Mouse (Mus musculus) layer of hippocampus, adult 18-20 months (tissue): ENCODE measurements around the gene Ubald2. TPM values are rescaled to one million over a fixed set of nuclear protein-coding genes. Genes with fewer than 3 reads are reported as not detected.

Experiments
- DNase-seq, 2 experiments: peaks; one replicate each; pipeline ENCODE4 v3.0.0; 2022; ENCODE audit warnings: low spot score in 2 of 2
- total RNA-seq, 2 experiments: library from RNA; stranded (reverse); gene quantifications; 2 replicates each; pipeline ENCODE4 v1.2.3; 2021

The Ubald2 gene
- total RNA-seq, 2 experiments from 2014 or later, result 33.3 to 40.5 TPM

DNA sequence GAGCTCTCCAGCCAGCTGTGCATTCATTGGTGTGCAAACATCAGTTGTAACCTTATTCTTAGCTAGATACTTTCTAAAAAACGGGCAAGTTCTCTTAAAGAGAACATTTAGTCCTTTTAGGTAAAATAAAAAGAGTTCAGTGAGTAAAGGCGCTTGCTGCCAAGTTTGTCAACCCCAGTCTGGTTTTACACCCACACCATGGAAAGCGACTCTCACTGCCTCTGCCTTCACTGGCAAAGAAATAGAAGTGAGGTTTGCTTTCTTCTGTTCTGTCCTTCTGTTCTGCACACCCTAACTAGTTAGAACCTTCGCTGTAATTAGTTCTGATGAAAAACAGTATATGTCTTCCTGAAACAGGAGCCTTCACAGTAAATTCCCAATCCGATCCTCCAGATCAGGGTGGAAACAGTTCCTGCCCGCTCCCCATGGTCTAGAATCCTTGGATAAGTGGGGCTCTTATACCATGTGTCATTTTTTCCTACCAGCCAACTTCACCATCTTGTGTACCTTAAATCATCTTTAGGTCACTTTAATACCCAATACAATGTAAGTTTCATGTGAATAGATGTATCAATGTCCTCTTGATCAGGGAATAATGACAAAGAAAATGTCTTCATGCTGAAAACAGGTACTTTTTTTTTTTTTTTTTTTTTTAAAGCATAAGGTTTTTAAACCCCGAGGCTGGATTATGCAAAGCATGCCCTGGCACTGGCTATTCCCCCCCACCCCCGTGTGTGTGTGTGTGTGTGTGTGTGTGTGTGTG is 1.1 kb upstream of the Ubald2 start:
- DNase-seq, result peak; percentile 66 to 79

DNA sequence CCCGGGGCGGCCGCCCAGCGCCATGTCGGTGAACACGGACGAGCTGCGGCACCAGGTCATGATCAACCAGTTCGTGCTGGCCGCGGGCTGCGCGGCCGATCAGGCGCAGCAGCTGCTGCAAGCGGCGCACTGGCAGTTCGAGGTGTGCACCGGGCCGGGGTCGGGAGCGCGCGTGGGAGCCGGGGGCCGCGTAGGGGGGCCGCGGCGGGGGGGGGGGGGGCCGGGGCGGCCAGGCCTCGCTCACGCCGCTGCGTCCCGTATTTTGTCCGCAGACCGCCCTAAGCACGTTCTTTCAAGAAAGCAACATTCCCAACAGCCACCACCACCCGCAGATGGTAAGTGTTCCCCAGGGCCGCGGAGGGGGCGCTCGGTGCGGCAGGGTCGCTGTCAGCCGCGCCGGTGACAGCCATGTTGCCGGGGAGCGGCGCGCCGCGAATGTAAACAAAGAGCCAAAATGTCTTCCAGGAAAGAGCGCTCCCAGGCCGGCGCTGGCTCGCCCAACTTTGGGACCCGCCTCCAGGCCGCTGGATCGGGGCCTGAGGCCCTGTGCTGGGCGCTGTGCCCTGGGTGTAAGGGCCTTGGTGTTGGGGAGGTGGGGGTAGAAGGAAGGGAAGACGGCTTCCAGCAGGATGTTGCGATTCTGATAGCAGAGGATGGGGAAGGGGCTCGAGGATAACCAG is 533 bp downstream of the Ubald2 start:
- peak in 1 of 2 experiments; percentile 64 for DNase-seq

DNA sequence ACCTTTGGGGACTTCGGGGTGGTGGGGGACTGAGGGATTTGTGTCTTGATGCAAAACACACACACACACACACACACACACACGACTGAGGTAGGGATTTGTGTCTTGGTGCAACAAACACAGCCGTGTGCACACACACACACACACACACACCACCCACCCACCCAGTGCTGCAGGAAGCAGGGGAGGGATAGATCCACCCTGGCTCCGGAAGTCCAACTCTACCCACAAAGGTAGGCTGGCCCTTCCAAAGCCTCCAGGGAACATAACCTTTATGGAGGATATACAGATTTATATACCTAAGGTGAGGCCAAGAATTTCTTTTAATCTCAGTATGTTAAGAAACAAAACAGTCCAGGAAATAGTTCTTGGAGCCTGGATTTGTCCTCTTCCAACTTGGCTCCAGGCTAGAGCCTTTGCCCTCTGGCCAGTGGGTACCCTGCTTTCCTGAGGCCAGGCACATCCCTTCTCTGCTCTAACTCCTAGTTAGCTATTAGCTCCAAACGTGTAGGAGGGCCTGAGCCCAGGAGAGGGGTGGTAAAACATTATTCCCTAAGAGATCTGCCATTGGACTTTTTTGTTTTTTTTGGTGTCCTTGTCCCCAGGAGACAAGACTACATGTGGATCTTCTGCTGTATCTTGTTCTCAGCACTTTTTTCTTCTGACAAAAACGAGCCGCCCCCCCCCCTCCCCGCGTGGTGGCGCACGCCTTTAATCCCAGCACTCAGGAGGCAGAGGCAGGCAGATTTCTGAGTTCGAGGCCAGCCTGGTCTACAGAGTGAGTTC is 1.3 kb downstream of the Ubald2 start:
- DNase-seq, result no peak

DNA sequence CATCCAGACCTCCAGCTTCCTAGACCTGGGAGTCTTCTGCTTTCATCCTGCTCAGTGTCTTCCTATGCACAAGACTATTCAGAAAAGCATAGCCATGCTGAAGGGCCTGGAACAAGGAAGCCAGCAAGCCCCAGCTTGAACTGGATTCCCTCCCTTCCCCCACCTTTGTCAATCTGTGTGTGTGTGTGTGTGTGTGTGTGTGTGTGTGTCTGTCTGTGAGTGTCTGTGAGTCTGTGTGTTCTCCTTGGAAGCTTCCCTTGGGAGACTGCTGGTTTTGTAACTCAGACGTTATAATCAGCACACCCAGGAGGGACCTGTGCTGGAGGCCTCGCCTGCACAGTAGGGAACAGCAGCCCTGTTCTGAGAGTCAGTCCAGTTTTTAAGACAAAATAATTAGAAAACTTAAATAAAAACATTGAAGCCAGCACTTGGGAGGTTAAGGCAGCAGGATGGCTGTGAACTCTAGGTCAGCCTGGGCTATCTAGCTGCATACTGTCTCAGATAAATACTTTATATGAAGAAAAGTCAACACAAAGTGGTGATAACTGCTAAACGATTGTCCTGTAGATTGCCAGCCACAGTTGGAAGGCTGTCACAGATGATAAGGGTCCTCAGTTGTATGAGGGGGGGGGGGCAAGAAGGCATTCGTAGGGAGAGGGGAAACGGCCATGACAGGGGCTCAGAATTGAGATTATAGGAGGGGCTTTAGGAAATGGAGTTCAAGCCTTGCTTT is 2.3 kb downstream of the Ubald2 start:
- DNase-seq, result no peak

DNA sequence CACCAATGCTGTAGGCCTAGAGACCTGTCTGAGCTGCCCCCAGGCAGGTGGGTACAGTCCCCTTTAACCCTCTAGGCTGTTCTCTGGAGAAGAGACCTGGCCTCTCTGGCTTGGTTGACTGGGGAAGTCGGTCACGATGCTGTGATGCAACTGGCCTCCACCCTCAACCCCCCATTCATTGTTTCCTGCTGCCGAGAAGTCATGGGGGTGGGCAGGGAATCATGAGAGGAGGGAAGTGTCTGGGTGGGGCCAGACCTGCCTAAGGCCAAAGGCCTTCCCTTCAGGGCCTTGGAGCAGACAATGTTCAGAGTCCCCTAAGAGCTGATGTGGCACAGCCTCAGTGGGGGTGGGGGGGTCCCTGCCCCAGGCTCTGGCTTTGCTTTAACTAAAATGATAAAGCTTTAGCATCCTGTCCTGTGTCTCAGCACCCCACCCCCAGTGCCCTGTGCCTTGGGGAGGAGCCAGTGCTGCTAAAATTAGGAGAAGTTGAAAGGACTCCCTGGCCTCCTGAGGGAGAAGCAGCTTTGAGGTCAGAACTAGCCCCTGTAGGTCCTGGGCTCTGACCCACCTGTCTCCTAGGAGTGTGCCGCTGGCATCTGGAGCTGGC is 2.9 kb downstream of the Ubald2 start:
- no peak for DNase-seq

DNA sequence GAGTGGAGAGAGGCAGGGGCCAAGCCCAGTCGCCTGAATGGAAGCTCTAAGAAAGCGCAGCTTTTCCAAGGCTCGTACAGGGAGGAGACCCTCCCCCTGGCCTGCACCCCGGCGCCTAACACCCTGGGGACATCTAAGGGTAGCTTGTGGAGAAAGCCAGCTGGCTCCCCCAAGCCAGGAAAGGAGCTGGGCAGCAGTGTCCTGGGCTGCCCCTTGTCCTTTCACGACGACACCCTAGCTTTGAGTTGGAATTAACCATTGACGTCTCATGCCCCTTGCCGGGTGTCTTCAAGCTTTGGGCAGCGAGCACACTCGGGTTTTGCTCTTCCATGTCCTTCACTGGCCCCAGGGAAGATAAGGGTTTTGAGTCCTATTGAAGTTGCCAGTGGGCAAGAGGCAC is 3.6 kb downstream of the Ubald2 start:
- no peak for DNase-seq

DNA sequence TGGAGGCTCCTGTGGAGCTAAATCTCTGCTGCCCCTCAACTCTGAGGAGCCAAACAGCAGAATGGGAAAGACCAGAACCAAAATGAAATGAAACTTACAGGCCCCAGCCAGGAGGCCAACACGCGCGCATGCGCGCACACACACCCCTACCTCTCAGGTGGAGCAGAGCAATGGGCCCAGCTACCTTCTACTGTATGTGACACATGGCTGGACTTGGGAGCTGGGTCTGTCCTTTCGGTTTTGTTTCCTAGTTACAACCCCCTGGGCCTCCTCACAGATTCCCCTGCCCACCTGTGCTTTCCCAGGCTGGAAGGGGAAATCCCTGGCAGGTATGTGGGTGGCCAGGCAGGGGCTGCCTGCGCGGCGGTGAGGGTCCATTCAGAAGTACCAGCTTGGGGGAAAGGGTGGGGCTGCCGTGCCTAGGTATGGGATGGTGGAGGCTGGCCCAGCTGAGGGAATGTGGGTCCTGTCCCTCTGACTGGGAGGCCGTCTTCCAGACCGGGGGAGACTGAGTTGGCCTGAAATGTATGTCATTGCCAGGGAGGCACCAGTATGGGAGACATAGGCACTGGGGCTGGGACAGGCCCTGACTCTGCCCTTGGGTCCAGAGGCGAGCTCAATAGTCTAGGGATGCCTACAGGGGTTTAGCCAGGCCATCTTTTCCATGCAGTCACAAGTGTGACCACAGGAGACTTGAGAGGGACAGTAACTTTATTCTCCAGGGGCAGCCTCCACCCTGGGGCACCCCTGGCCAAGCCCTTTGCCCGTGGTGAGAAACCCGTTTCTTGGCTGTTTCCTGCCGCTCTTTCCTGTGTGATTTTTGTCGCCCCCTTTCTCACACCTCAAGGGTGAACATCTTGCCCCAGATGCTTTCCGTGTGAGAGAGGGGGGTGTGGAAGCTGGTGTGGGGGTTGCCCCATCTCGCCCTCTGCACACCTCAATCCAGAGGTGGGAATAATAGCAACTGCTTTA is 5.7 kb downstream of the Ubald2 start:
- DNase-seq, result no peak

DNA sequence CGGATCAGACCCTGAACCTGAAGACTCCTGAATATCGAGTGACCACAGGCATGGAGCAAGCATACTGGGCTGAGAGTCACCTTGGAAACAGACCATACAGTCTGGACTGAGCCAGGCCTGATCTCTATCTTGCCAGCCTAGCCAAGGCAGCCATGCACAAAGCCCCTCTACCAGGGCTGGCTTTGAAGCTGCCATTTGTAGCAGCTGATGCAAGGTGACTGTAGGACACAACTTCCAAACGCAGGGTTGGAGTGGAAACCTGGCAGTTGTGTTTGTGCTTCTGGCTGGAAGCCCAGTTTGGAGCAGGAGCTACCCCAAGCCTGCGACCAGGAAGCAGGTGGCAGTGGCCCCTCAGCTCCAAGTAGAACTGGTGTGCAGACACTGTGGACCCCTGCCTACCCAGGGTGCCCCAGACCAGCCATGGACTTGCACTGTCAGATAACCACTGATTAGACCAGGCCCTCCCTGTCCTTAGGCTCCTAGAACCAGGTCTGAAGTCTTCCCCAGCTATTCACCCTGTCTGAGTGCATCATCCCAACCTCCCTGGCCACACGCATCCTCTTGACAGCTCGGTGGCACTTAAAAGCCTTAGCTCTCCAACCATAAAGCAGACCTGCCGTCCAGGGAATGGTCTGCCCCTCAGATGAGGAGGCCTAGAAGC is 6.6 kb downstream of the Ubald2 start:
- no peak for DNase-seq

DNA sequence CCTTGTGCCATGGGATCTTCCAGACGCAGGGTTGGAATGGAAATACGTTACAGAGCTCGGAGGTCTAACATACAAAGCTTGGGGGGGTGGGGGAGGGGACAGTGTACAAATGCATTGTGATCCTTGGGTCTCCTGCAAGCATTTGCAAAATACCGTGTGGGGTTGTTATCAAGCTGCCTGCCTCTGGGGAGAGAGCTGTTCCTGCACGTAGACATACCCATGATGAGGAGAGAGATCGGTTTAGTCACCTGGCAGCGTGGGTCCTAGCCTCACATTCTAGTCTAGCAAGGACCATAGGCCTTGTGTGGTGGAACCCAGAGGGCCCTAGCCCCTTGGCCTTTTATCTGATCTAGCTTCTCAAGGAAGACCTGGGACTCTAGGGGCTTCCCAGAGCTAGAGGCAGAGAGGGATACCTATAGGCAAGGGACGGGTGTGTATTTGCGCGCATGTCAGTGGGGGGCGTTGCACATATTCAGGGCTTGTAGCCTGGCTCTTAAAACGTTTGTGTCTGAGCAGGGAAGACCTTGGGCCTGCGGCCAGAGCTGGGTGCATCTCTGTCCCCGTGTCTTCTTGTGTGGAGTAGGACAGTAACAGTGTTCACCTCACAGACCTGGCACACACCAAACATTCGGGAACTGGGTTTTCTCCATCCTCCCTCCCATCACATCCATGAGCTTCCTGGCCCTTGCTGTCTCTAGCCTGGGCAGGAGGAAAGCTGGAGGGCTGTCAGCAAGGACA is 8.4 kb downstream of the Ubald2 start:
- no peak for DNase-seq

DNA sequence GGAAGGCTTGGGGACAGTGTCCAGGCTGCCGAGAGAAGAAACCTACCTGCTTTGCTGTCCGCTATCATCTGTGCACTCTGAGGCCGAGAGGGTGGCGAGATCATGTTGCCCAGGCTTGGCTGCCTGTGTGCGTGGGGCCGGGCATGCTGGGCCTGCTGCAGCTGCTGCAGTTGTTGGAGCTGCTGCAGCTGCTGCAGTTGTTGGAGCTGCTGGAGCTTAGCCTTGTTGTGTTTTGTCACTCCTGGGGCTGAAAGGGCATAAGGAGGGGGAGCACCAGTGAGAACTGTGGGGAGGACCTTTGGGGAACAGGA is 8.9 kb downstream of the Ubald2 start:
- no peak for DNase-seq

DNA sequence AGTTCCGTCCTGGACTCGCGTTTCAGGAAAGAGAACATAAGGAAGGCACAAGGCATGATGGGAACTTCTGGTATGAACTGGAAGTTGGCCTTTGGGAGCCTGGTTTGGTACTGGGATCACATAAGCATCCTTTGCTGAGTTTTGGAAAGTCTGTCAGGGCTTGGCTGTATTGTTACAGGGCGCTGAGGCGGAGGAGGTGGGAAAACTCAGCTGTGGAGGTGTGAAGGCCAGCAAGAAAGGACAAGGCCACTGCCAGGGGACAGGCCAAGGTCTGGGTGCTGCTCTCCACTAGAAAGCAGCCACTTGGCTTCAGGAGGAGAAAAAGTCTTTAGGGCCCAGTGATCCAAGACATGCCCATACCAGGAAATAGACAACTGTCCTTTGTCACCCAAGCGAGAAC is 9.4 kb downstream of the Ubald2 start:
- no peak for DNase-seq

DNA sequence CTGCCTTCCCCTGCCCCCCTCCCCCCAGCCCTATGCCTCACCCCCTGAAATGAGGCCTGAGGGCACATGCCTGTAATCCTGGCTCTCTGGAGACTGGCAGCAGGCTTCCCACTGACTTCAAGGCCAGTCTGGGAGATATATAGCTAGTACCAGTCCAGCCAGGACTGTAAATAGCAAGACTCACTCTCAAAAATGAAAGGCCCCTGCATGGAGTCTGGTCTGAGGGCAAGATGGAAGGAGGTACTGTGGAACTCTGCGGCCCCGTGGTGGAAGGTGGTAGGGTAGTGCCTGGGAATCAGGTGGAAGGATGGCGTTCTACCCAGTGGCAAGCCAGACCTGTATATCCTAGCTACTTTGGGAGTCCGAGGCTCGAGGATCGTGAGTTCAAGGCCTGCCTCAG is 10.0 kb downstream of the Ubald2 start:
- no peak for DNase-seq

DNA sequence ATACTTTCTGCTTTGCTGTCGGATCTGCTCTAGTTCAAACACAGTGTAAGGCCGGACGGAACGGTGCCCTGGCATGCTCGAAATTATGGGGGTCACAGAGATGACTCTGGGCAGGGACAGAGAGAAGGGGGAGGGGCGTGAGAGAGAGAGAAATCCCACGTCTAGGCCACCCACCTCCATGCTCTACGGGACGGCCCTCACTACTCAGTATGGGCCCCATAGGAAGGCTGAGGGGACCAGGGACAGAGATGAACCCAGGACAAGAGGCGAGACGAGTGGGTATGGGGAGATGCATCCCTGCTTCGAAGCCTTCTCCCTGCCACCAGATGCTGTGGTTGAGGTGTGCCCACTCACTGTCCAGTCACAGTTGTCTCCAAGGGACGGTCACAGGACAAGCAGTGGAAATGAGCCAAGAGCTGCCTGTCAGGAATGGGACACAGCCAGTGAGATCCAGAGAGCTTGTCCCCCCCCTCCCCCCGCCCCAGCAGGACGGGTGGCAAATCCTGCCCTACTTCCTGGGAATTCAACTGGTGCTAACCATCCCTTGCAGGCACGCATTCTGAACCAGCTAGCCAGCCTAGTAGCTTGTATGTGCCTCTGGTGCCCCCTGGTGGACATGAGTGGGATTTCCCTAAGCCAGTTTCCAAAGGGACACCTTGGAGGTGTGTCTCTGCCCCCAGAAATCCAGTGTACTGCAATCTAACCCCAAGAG is 11.9 kb downstream of the Ubald2 start:
- DNase-seq, result peak; percentile 81 to 96

DNA sequence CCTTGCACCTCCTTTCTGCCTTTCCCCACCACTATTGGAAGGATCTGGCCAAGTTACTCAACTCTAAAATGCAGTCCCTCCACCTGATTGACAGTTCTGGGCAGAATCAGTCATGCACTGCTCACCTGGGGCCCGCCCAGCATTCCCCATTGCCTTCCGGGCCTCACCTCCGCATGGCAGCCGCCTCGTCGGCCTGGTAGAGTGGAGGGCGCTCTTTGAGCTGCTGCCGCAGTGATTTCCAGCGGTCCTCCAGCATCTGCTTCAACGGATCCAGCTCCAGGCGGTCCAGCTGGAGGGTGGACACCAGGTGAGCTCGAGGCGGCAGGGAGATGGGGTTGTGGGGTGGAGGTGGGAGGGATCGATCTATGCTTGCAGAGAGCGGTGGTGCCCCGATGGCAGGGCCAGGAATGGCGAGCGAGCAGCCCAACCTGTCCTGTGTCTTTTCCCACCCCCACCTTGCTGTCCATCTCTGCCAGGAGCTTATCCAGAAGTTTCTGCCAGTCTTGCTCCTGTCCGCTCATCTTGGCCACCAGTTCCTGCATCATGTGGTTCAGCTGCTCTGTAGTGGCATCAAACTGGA is 12.5 kb downstream of the Ubald2 start:
- DNase-seq, result no peak

DNA sequence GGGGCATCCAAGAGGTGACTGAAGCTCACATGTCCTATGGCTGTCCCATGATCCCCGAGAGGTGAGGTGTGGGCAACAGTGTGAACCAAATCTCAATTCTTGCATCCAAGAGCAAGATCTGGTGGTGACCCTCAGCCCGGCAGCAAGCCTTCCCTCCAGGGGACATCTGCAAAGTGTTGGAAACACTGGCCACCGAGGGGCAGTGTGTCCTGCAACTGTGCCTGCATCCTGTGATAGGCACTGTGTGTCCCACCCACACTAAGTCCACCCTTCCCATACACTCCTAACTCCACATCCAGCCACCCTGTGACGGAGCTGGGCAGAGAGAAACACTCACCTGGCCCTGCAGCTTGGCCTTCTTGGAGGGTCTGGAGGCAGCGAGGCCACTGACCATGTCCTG is 13.9 kb downstream of the Ubald2 start:
- no peak for DNase-seq

DNA sequence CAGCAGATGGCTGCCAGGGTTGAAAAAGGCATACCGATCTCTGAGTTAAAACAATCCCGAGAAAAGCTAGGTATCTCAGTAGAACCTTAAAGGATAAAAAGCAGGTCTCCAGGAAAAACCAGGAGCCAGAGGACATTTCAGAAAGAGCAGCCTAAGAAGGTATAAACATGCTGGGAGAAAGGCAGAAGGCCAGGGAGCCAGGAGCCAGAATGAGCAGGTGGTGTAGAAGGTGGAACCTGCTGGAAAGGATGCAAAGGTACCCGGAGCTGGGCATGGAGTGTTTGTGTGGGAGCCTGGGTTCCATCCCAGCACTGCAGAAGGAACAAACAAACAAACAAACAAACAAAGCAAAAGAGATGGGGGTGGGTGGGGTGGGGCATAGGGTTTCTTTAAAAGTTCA is 15.4 kb downstream of the Ubald2 start:
- DNase-seq, result no peak

DNA sequence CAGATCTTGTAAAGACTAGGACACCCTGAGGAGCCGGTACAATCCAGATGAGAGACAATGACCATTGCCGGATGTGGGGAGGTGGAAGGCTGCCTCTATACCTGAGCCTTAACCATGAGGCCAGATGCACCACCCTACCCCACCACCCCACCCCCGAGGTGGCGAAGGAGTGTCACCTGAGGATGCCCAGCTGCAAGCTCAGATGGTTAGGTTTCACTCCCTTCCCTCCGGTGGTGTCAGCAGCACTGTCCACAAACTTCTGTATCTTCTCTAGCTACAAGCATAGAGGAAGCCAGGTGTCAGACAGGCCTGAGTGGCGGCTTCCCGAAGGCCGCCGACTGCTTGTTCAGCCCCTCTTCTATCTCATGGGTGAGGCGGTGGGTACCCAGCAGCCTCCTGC is 20.0 kb downstream of the Ubald2 start:
- no peak for DNase-seq

DNA sequence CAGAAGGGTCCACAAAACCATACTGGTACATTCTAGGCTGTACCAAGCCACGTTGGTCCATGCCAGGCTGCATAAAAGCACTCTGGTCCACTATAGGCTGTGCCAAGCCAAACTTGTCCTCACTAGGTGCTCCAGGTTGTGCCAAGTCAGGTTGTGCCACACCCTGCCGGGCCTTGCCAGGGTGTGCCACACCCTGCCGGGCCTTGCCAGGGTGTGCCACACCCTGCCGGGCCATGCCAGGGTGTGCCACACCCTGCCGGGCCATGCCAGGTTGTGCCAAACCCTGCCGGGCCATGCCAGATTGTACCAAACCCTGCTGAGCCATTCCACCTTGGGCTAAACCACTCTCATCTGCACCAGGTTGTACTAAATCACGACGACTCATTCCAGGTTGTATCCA is 22.3 kb downstream of the Ubald2 start:
- DNase-seq, result no peak
